Mouse (Mus musculus) MEL (cell line): Measurements from ENCODE around the gene Snca. TPM values are rescaled to one million over a fixed set of nuclear protein-coding genes. Genes with fewer than 3 reads are reported as not detected.
A peak's percentile ranks its signal among the peaks of the same experiment; 100 is the strongest.

ENCODE experiments used
- DNase-seq: peaks from one replicate; pipeline ENCODE4 v3.0.0; 2011; ENCODE audit warnings: low read depth, low spot score
- H3K27ac ChIP-seq: 2 replicates; pipeline ENCODE4 v1.5.1; 2012; ENCODE audit warnings: low read depth, mild to moderate bottlenecking, control low read depth, low read length, moderate library complexity; ENCODE audit not compliant: control insufficient read depth
- H3K27me3 ChIP-seq, 2 experiments: fragments of 150-350 bp in 1 of 2; sonication (generic) in 1 of 2; 2 replicates each; pipeline ENCODE4 v1.6.1; 2012; ENCODE audit warnings: low read length in 2 of 2, mild to moderate bottlenecking in 2 of 2, improper control_type of control experiment in 1 of 2, moderate library complexity in 1 of 2; ENCODE audit not compliant: insufficient read depth in 2 of 2, control insufficient read depth in 1 of 2
- H3K36me3 ChIP-seq, 2 experiments: 2 replicates each; pipeline ENCODE4 v1.6.1; 2012 to 2014; ENCODE audit warnings: low read length in 2 of 2, improper control_type of control experiment in 1 of 2, inconsistent platforms in 1 of 2, mild to moderate bottlenecking in 1 of 2; ENCODE audit not compliant: insufficient read depth in 2 of 2, control insufficient read depth in 1 of 2
- H3K4me1 ChIP-seq, 2 experiments: fragments of 150-350 bp in 1 of 2; sonication (generic) in 1 of 2; 2 replicates each; pipeline ENCODE4 v1.6.1; 2012; ENCODE audit warnings: low read length in 2 of 2, improper control_type of control experiment in 1 of 2, mild to moderate bottlenecking in 1 of 2; ENCODE audit not compliant: insufficient read depth in 2 of 2, control insufficient read depth in 1 of 2
- H3K4me3 ChIP-seq, 2 experiments: fragments of 150-350 bp in 1 of 2; sonication (generic) in 1 of 2; 2 replicates each; pipeline ENCODE4 v1.5.1; 2012; ENCODE audit warnings: low read depth in 2 of 2, low read length in 2 of 2, mild to moderate bottlenecking in 2 of 2, moderate library complexity in 2 of 2, control low read depth in 1 of 2, improper control_type of control experiment in 1 of 2; ENCODE audit not compliant: control insufficient read depth in 1 of 2, insufficient read depth in 1 of 2
- H3K79me2 ChIP-seq: 2 replicates; pipeline ENCODE4 v1.6.1; 2012; ENCODE audit warnings: mild to moderate bottlenecking, low read length, moderate library complexity; ENCODE audit not compliant: control insufficient read depth, poor library complexity, insufficient read depth
- H3K9ac ChIP-seq: 2 replicates; pipeline ENCODE4 v1.6.1; 2012; ENCODE audit warnings: low read depth, mild to moderate bottlenecking, control low read depth, low read length, moderate library complexity; ENCODE audit not compliant: control insufficient read depth, poor library complexity, severe bottlenecking
- H3K9me3 ChIP-seq: fragments of 150-350 bp; sonication (generic); replicated peaks from 2 replicates; pipeline ENCODE4 v1.6.1; 2012; ENCODE audit warnings: mild to moderate bottlenecking, low read length, improper control_type of control experiment, moderate library complexity; ENCODE audit not compliant: insufficient read depth
- CHD1 ChIP-seq: IDR thresholded peaks from 2 replicates; pipeline ENCODE4 v1.6.1; 2012; ENCODE audit warnings: low read depth, mild to moderate bottlenecking, inconsistent platforms, low read length, improper control_type of control experiment
- CHD2 ChIP-seq: IDR thresholded peaks from 2 replicates; pipeline ENCODE4 v1.6.1; 2011; ENCODE audit warnings: low read length, improper control_type of control experiment
- E2F4 ChIP-seq: IDR thresholded peaks from 2 replicates; pipeline ENCODE4 v1.6.1; 2011; ENCODE audit warnings: low read depth, low read length, improper control_type of control experiment, borderline replicate concordance
- ELF1 ChIP-seq: IDR thresholded peaks from 2 replicates; pipeline ENCODE4 v1.6.1; 2014; ENCODE audit warnings: low read depth, mild to moderate bottlenecking, inconsistent platforms, low read length, improper control_type of control experiment, moderate library complexity
- EP300 ChIP-seq, 2 experiments: IDR thresholded peaks; 2 replicates each; pipeline ENCODE4 v1.6.1; 2011; ENCODE audit warnings: improper control_type of control experiment in 2 of 2, low read length in 2 of 2, low read depth in 1 of 2, mild to moderate bottlenecking in 1 of 2
- ETS1 ChIP-seq: IDR thresholded peaks from 2 replicates; pipeline ENCODE4 v1.6.1; 2012; ENCODE audit warnings: low read depth, mild to moderate bottlenecking, inconsistent platforms, low read length, improper control_type of control experiment, moderate library complexity
- GABPA ChIP-seq: IDR thresholded peaks from 2 replicates; pipeline ENCODE4 v1.6.1; 2012; ENCODE audit warnings: low read depth, mild to moderate bottlenecking, inconsistent platforms, low read length, improper control_type of control experiment, moderate library complexity
- GATA1 ChIP-seq: IDR thresholded peaks from 2 replicates; pipeline ENCODE4 v1.6.1; 2011; ENCODE audit warnings: low read depth, low read length, improper control_type of control experiment
- HCFC1 ChIP-seq: IDR thresholded peaks from 2 replicates; pipeline ENCODE4 v1.6.1; 2012; ENCODE audit warnings: low read depth, mild to moderate bottlenecking, inconsistent platforms, low read length, improper control_type of control experiment, moderate library complexity
- JUND ChIP-seq: IDR thresholded peaks from 2 replicates; pipeline ENCODE4 v1.6.1; 2011; ENCODE audit warnings: low read depth, mild to moderate bottlenecking, improper control_type of control experiment, low read length
- MAX ChIP-seq: IDR thresholded peaks from 2 replicates; pipeline ENCODE4 v1.6.1; 2011; ENCODE audit warnings: low read length, improper control_type of control experiment
- MAZ ChIP-seq: IDR thresholded peaks from 2 replicates; pipeline ENCODE4 v1.6.1; 2012; ENCODE audit warnings: low read depth, mild to moderate bottlenecking, inconsistent platforms, low read length, improper control_type of control experiment
- MEF2A ChIP-seq: IDR thresholded peaks from 2 replicates; pipeline ENCODE4 v1.6.1; 2014; ENCODE audit warnings: low read depth, mild to moderate bottlenecking, inconsistent platforms, low read length, improper control_type of control experiment; ENCODE audit not compliant: poor library complexity, insufficient replicate concordance, severe bottlenecking; ENCODE audit errors: extremely low read depth
- MXI1 ChIP-seq: IDR thresholded peaks from 2 replicates; pipeline ENCODE4 v1.6.1; 2011; ENCODE audit warnings: mild to moderate bottlenecking, low read depth, low read length, improper control_type of control experiment
- MYB ChIP-seq: IDR thresholded peaks from 2 replicates; pipeline ENCODE4 v1.6.1; 2011; ENCODE audit warnings: mild to moderate bottlenecking, low read depth, low read length, improper control_type of control experiment
- MYC ChIP-seq: IDR thresholded peaks from 2 replicates; pipeline ENCODE4 v1.6.1; 2011; ENCODE audit warnings: low read depth, mild to moderate bottlenecking, low read length, improper control_type of control experiment, moderate library complexity
- NELFE ChIP-seq: IDR thresholded peaks from 2 replicates; pipeline ENCODE4 v1.6.1; 2011; ENCODE audit warnings: low read depth, low read length, improper control_type of control experiment
- NRF1 ChIP-seq: IDR thresholded peaks from 2 replicates; pipeline ENCODE4 v1.6.1; 2014; ENCODE audit warnings: low read depth, mild to moderate bottlenecking, inconsistent platforms, low read length, improper control_type of control experiment, moderate library complexity; ENCODE audit not compliant: poor library complexity, insufficient read depth, severe bottlenecking
- POLR2A ChIP-seq, 2 experiments: IDR thresholded peaks; 2 replicates each; pipeline ENCODE4 v1.6.1; 2011 to 2012; ENCODE audit warnings: low read length in 2 of 2, mild to moderate bottlenecking in 2 of 2, control low read depth in 1 of 2, improper control_type of control experiment in 1 of 2, low read depth in 1 of 2, moderate library complexity in 1 of 2; ENCODE audit not compliant: control insufficient read depth in 1 of 2, insufficient read depth in 1 of 2, poor library complexity in 1 of 2
- POLR2AphosphoS2 ChIP-seq: IDR thresholded peaks from 2 replicates; pipeline ENCODE4 v1.6.1; 2011; ENCODE audit warnings: low read length, improper control_type of control experiment
- POLR2AphosphoS5 ChIP-seq: IDR thresholded peaks from 2 replicates; pipeline ENCODE4 v1.6.1; 2012; ENCODE audit warnings: low read depth, borderline replicate concordance, mild to moderate bottlenecking, inconsistent platforms, low read length, moderate library complexity, mixed read lengths
- RAD21 ChIP-seq: IDR thresholded peaks from 2 replicates; pipeline ENCODE4 v1.6.1; 2011; ENCODE audit warnings: mild to moderate bottlenecking, low read depth, low read length, improper control_type of control experiment
- SIN3A ChIP-seq: IDR thresholded peaks from 2 replicates; pipeline ENCODE4 v1.6.1; 2012; ENCODE audit warnings: low read length, improper control_type of control experiment, inconsistent platforms
- SMC3 ChIP-seq: IDR thresholded peaks from 2 replicates; pipeline ENCODE4 v1.6.1; 2011; ENCODE audit warnings: low read depth, low read length, improper control_type of control experiment
- TBP ChIP-seq: IDR thresholded peaks from 2 replicates; pipeline ENCODE4 v1.8.0; 2011; ENCODE audit warnings: low read depth, low read length, improper control_type of control experiment
- TCF12 ChIP-seq: IDR thresholded peaks from 2 replicates; pipeline ENCODE4 v1.6.1; 2014; ENCODE audit warnings: low read depth, mild to moderate bottlenecking, inconsistent platforms, low read length, improper control_type of control experiment, moderate library complexity
- UBTF ChIP-seq: IDR thresholded peaks from 2 replicates; pipeline ENCODE4 v1.6.1; 2012; ENCODE audit warnings: low read depth, mild to moderate bottlenecking, inconsistent platforms, low read length, improper control_type of control experiment, moderate library complexity, borderline replicate concordance; ENCODE audit not compliant: insufficient read depth
- USF1 ChIP-seq: IDR thresholded peaks from 2 replicates; pipeline ENCODE4 v1.6.1; 2014; ENCODE audit warnings: low read depth, mild to moderate bottlenecking, inconsistent platforms, low read length, improper control_type of control experiment, moderate library complexity
- USF2 ChIP-seq, 2 experiments: IDR thresholded peaks; 2 replicates each; pipeline ENCODE4 v1.6.1; 2011 to 2012; ENCODE audit warnings: improper control_type of control experiment in 2 of 2, low read length in 2 of 2, borderline replicate concordance in 1 of 2, inconsistent platforms in 1 of 2, low read depth in 1 of 2, mild to moderate bottlenecking in 1 of 2; ENCODE audit not compliant: insufficient read depth in 1 of 2
- ZKSCAN1 ChIP-seq: IDR thresholded peaks from 2 replicates; pipeline ENCODE4 v1.6.1; 2012; ENCODE audit warnings: low read depth, mild to moderate bottlenecking, inconsistent platforms, low read length, improper control_type of control experiment, moderate library complexity
- ZMIZ1 ChIP-seq: IDR thresholded peaks from 2 replicates; pipeline ENCODE4 v1.6.1; 2012; ENCODE audit warnings: low read depth, mild to moderate bottlenecking, inconsistent platforms, low read length, improper control_type of control experiment, moderate library complexity
- ZNF384 ChIP-seq: IDR thresholded peaks from 2 replicates; pipeline ENCODE4 v1.6.1; 2012; ENCODE audit warnings: low read depth, mild to moderate bottlenecking, inconsistent platforms, low read length, improper control_type of control experiment
- polyA plus RNA-seq, 2 experiments: library from polyadenylated mRNA; stranded (reverse) in 1 of 2; unstranded in 1 of 2; fragments of >175 nt in 1 of 2; fragments of >200 nt in 1 of 2; gene quantifications; 2 replicates each; pipeline versions ENCODE4 v1.2.1 to v1.2.4; 2012; ENCODE audit warnings: low replicate concordance in 2 of 2, low read depth in 1 of 2; ENCODE audit not compliant: insufficient read length in 2 of 2, insufficient read depth in 1 of 2, missing spikeins in 1 of 2
- total RNA-seq: library from RNA; depleted of rRNA; stranded (reverse); fragments of 300-350 nt; gene quantifications from 2 replicates; pipeline ENCODE4 v1.2.3, GENCODE M21; 2012

Gene Snca
- total and polyA plus RNA-seq, 3 experiments, result 46.0 to 47.5 TPM; not detected in 1

DNA sequence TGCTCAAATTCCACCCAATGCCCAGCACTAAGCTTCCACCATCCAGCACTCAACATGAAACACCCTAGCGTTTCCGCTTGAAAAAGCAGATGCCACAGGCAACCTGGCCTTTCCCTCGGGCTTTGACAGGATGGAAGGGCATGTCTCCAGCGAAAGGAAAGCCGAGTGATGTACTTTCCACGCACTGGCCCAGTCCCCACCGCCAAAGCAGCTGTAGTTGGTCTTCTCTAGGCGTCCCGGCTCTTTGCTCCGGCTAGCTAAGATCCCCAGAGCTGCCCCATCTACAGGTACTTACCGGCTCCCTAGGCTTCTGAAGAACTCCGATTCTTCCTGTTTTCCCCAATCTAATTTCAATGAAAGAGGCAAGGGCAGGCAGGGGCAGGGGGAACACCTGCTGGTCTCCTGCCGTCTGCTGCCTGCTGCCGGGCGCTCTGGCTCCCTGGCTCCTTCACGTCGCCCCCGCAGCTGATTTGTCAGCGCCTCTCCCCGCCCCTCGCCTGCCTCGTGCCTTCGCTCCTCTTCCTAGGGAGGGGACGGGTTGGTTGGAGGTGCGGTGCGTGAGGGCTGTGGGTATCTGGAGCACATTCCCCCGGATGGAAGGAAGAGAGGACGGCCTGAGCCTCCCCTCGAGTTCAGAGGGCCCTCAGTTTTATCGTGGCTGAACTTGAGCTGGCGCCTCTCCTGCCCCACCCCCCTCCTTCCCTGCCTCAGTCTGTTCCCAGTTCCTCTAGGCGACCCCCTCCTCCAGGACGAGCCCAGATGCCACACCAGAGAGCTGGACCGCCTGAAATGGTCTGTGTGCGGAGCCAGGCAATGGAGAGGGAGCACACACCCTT is 1.0 kb downstream of the Snca start (continued):
- TF ChIP-seq USF1 (no peak), JUND (no peak), POLR2AphosphoS2 (no peak; the same call in 1 of the 2 replicates), ZMIZ1 (peak; percentile 55; the same call in 1 of the 2 replicates)

DNA sequence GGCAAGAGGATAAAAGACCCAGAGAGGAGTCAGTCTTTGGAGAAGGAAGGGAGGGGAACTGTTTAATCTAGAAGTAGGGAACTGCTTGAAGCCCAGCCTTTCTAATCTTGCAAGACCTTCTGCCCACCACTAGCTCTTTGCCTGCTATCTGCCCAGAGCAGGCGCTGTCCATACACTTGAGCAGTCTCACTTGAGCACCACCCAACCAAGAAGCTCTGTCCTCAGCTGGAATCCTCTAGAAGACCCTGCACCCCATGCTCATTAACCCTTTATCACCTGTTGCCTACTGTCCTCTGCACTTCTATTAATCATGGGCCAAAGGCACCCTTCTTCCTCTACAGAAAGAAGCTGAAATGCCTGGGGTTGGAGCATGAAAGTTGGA is 1.6 kb downstream of the Snca start:
- DNase-seq, result peak; percentile 94
- Histone ChIP-seq H3K27me3 (no peaks in the 10 kb centered on the region), H3K9me3 (no peaks in the 10 kb centered on the region), H3K4me3 (peak overlapping the region; percentile 82 to 92), H3K27ac (peak overlapping the region; percentile 87), H3K9ac (peak overlapping the region; percentile 72), H3K4me1 (peaks cover 16 to 19% of the 10 kb centered on the region in 2 experiments), H3K79me2 (peaks cover 13% of the 10 kb centered on the region), H3K36me3 (peaks cover 1 to 23% of the 10 kb centered on the region in 2 experiments; a peak in 3 of 4 replicates)
- TF ChIP-seq NRF1 (peak; percentile 53; the same call in 1 of the 2 replicates), SMC3 (no peak), RAD21 (no peak), CHD1 (0 out of 2 replicates have a peak, but pooled peaks have one; percentile 66), SIN3A (peak; percentile 83), UBTF (no peak), ETS1 (peak; percentile 86), CHD2 (no peak), EP300 (IDR thresholded peaks at IDR 0.05; ENCODE audit: low read depth in 1 of 2, low read length in 2 of 2) (peak; percentile 97 to 98), NELFE (no peak; the same call in 1 of the 2 replicates), MYC (peak; percentile 60; the same call in 1 of the 2 replicates), ELF1 (no peak), HCFC1 (peak; percentile 43; the same call in 1 of the 2 replicates), ZMIZ1 (no peak), E2F4 (no peak), JUND (no peak), MEF2A (no peak), ZNF384 (no peak), TCF12 (peak; percentile 99), MYB (peak; percentile 10; the same call in 1 of the 2 replicates), MXI1 (peak; percentile 31; the same call in 1 of the 2 replicates), MAZ (peak; percentile 59; the same call in 1 of the 2 replicates), USF2 (IDR thresholded peaks at IDR 0.05; ENCODE audit: borderline replicate concordance in 1 of 2, insufficient read depth in 1 of 2, low read depth in 1 of 2, low read length in 2 of 2) (no peak), POLR2A (IDR thresholded peaks at IDR 0.05; ENCODE audit: control insufficient read depth in 1 of 2, insufficient read depth in 1 of 2, low read depth in 1 of 2, low read length in 2 of 2, poor library complexity in 1 of 2) (0 out of 4 replicates have a peak, but pooled peaks of 1 of the 2 experiments have one; percentile 5), USF1 (no peak), GABPA (no peak), POLR2AphosphoS5 (no peak), MAX (peak; percentile 58; the same call in 1 of the 2 replicates), GATA1 (peak; percentile 99), TBP (peak; percentile 46; the same call in 1 of the 2 replicates), ZKSCAN1 (no peak)
